Mouse (Mus musculus) limb, embryonic 14.5 days (tissue): ENCODE results near the gene Tbc1d17. TPM values are rescaled to one million over a fixed set of nuclear protein-coding genes. Genes with fewer than 3 reads are reported as not detected.

ENCODE experiments used
- ATAC-seq: fragments of 200-750 bp; cut with Nextera tagmentation; 2 replicates; pipeline ENCODE4 v1.8.0; 2017; ENCODE audit warnings: low read depth, moderate number of reproducible peaks, moderate TSS enrichment; ENCODE audit not compliant: low FRiP score
- DNase-seq: peaks from one replicate; pipeline ENCODE4 v3.0.0-alpha.2; 2015; ENCODE audit warnings: low spot score
- H3K27ac ChIP-seq: fragments of 300-500 bp; sonication (generic); replicated peaks from 2 replicates; pipeline ENCODE4 v1.5.1; 2014; ENCODE audit warnings: low read depth, mild to moderate bottlenecking, low read length, moderate library complexity, mixed read lengths
- H3K27me3 ChIP-seq: fragments of 300-500 bp; sonication (generic); 2 replicates; pipeline ENCODE4 v1.6.1; 2014; ENCODE audit warnings: low read length, mixed read lengths; ENCODE audit not compliant: control insufficient read depth, insufficient read depth
- H3K36me3 ChIP-seq: fragments of 300-500 bp; sonication (generic); 2 replicates; pipeline ENCODE4 v1.6.1; 2014; ENCODE audit warnings: mild to moderate bottlenecking, low read length, moderate library complexity, mixed read lengths; ENCODE audit not compliant: control insufficient read depth, insufficient read depth
- H3K4me1 ChIP-seq: fragments of 300-500 bp; sonication (generic); 2 replicates; pipeline ENCODE4 v1.6.1; 2014; ENCODE audit warnings: antibody characterized with exemption, low read length, mixed read lengths; ENCODE audit not compliant: control insufficient read depth, insufficient read depth
- H3K4me2 ChIP-seq: fragments of 300-500 bp; sonication (generic); replicated peaks from 2 replicates; pipeline ENCODE4 v1.6.1; 2014; ENCODE audit warnings: low read depth, mild to moderate bottlenecking, low read length, moderate library complexity; ENCODE audit not compliant: severe bottlenecking
- H3K4me3 ChIP-seq: fragments of 300-500 bp; sonication (generic); replicated peaks from 2 replicates; pipeline ENCODE4 v1.5.1; 2014; ENCODE audit warnings: low read length
- H3K9ac ChIP-seq: fragments of 300-500 bp; sonication (generic); 2 replicates; pipeline ENCODE4 v1.6.1; 2014; ENCODE audit warnings: mild to moderate bottlenecking, low read depth, low read length, moderate library complexity; ENCODE audit not compliant: severe bottlenecking
- H3K9me3 ChIP-seq: fragments of 300-500 bp; sonication (generic); 2 replicates; pipeline ENCODE4 v1.6.1; 2016; ENCODE audit warnings: low read length; ENCODE audit not compliant: control insufficient read depth
- POLR2A ChIP-seq: fragments of 200-500 bp; IDR thresholded peaks from 2 replicates; pipeline ENCODE4 v1.8.0; 2012; ENCODE audit warnings: inconsistent platforms, mild to moderate bottlenecking, moderate library complexity, borderline replicate concordance; ENCODE audit not compliant: insufficient read depth, insufficient read length; ENCODE audit errors: extremely low read depth
- WGBS: fragments of 180-500 bp; shearing (Covaris S2); extraction: QIAGEN DNeasy Blood & Tissue Kit; methylation state at CpG from one replicate; pipeline ENCODE4 v1.1.7; 2014; 5-methylcytosine and 5-hydroxymethylcytosine counted together
- polyA plus RNA-seq, 2 experiments: library from polyadenylated mRNA; depleted of rRNA in 1 of 2; stranded (reverse) in 1 of 2; unstranded in 1 of 2; fragments of >200 nt; fragmentation: Nextera tagmentation in 1 of 2; extraction: Ambion mirVana in 1 of 2; gene quantifications; 2 replicates each; pipeline versions ENCODE4 v1.2.1 to v1.2.3; 2012 to 2014

Gene Tbc1d17
- polyA plus RNA-seq (2012; rRNA removed) (86.0 and 103 TPM in 2 replicates), polyA plus RNA-seq (2014; fragmentation: Nextera tagmentation; extraction: Ambion mirVana) (76.0 and 81.7 TPM in 2 replicates)

- Histone ChIP-seq H3K36me3 (peaks cover 49% of the 10 kb centered on the region), H3K4me3 (peak within 1 kb of the TSS; percentile 87)
- 2% methylated on average over 54 of the region's 54 CpGs for WGBS
Observed at GRCm38 (mm10) chr7:44848561-44849415, at the start of gene Tbc1d17, which contains the start of gene Akt1s1. Tbc1d17 (minus strand) TSS chr7:44849079. Akt1s1 (plus strand) TSS chr7:44848991.

GRCm38 (mm10) chr7:44898607-44899006 is 49.7 kb upstream of the Tbc1d17 start:
- Histone ChIP-seq H3K9me3 (no peaks in the 10 kb centered on the region), H3K36me3 (peaks cover 48% of the 10 kb centered on the region), H3K4me1 (peaks cover 19% of the 10 kb centered on the region), H3K27ac (no peak overlapping the region), H3K9ac (no peak overlapping the region), H3K4me2 (no peak overlapping the region), H3K4me3 (no peak overlapping the region), H3K27me3 (no peaks in the 10 kb centered on the region)
- no peak for TF ChIP-seq POLR2A
- 35% methylated on average over 18 of the region's 19 CpGs for WGBS
- DNase-seq (no peak), ATAC-seq (no peak)

More at GRCm38 (mm10) chr7:44848561-44849415, at the start of gene Tbc1d17, which contains the start of gene Akt1s1:
- Histone ChIP-seq H3K9ac (peak within 1 kb of the TSS; percentile 76), H3K4me1 (peaks cover 16% of the 10 kb centered on the region), H3K4me2 (peak within 1 kb of the TSS; percentile 82), H3K27ac (peak within 1 kb of the TSS; percentile 99), H3K9me3 (no peaks in the 10 kb centered on the region), H3K27me3 (no peaks in the 10 kb centered on the region)
- no peak for TF ChIP-seq POLR2A
- peak; percentile 99 for DNase-seq
- peak; percentile 84 for ATAC-seq

DNA sequence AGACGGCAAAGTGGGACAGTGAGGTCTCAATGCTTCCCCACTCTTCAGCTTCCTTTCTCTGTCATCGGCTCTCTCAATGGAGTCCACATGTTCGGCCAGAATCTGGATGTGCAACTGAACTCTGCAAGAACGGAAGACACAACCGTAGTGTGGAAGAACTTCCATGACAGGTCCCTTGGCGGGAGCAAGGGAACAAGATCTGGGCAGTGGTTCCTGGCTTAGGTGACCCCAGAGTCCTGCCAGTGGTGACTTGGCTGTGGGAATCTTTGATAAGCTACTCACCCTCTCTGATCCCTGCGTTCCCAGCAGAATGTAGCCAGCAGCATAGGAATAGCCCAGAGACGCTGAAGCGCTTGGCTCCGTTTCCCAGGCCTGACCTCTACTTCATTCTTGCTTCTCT is 47.6 kb upstream of the Tbc1d17 start:
- no peak for TF ChIP-seq POLR2A
- Histone ChIP-seq H3K4me2 (peak overlapping the region; percentile 52), H3K4me1 (peaks cover 23% of the 10 kb centered on the region), H3K36me3 (peaks cover 28% of the 10 kb centered on the region), H3K27ac (peak overlapping the region; percentile 87; the same call in 1 of the 2 replicates), H3K4me3 (peak overlapping the region; percentile 57), H3K27me3 (no peaks in the 10 kb centered on the region), H3K9me3 (no peaks in the 10 kb centered on the region), H3K9ac (peak overlapping the region; percentile 67)
- DNase-seq (no peak), ATAC-seq (no peak)
- WGBS, result 39% methylated on average over 10 of the region's 10 CpGs

DNA sequence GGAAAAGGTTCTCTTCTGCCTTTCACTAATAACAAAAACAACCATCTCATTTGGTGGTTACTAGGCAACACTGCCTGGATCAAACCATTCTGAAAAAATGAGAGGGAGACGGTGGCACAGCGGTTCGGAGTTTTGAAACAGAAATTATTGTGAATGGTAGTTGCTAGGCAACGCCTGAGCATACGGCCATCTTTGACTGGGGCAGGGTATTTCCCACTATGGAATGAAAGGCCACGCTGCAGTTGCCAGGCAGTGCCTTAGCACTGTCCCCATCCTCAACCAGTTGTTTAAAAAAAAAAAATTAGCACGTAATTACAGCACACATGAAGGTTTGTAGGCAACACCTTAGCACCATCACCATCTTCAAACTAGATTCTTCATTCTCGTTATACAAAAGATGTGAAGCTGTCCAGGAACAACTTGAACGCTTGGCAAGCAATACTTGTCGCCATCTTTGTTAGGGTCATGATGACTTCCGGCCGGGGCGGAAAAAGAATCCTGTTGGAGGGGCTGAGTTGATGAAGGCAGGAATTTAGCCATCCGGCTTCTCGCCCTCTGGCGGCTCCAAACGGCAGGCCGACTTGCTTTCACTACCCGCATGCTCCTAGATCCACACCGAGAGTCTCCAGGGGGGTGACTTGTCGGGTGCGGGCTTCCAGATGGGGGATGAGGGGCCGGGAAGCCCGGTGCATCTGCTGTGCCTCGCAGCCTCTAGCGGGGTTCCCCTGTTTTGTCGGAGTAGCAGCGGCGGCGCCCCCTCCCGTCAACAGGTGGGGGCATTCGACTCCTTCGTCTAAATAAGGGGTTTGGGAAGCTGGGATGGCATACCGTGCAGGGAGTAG is 46.9 kb upstream of the Tbc1d17 start, which contains the start of gene Fuz:
TSS of gene Fuz (plus strand) at position 487 of the 842 bp plus-strand sequence.
- Histone ChIP-seq H3K4me2 (peak within 1 kb of the TSS; percentile 52), H3K4me3 (peak within 1 kb of the TSS; percentile 57), H3K4me1 (peaks cover 28% of the 10 kb centered on the region), H3K27ac (peak within 1 kb of the TSS; percentile 87), H3K27me3 (no peaks in the 10 kb centered on the region), H3K36me3 (peaks cover 25% of the 10 kb centered on the region), H3K9ac (peak within 1 kb of the TSS; percentile 67), H3K9me3 (no peaks in the 10 kb centered on the region)
- 2% methylated on average over 34 of the region's 34 CpGs for WGBS
- TF ChIP-seq POLR2A, result peak; percentile 11; the same call in 1 of the 2 replicates
- DNase-seq (peak; percentile 94), ATAC-seq (peak; percentile 67)

- Histone ChIP-seq H3K27ac (peak overlapping the region; percentile 87), H3K9me3 (no peaks in the 10 kb centered on the region), H3K4me1 (peaks cover 29% of the 10 kb centered on the region), H3K4me3 (peak overlapping the region; percentile 57), H3K27me3 (no peaks in the 10 kb centered on the region), H3K36me3 (peaks cover 25% of the 10 kb centered on the region), H3K9ac (no peak overlapping the region), H3K4me2 (peak overlapping the region; percentile 52)
- 75% methylated on average over 7 of the region's 7 CpGs for WGBS
- no peak for DNase-seq
- no peak for ATAC-seq
- no peak for TF ChIP-seq POLR2A
Observed at GRCm38 (mm10) chr7:44895206-44895592, 46.3 kb upstream of the Tbc1d17 start.
